Mouse (Mus musculus) adrenal gland, adult 10 weeks (tissue): ENCODE measurements around the gene Trmt13. TPM values are rescaled to one million over a fixed set of nuclear protein-coding genes. Genes with fewer than 3 reads are reported as not detected.

Source experiments
- polyA plus RNA-seq: library from polyadenylated mRNA; stranded (reverse); fragments of 350-450 nt; fragmentation: Illumina TruSeq; extraction: RNeasy Lipid Tissue Mini Kit (QIAGEN cat#74804); gene quantifications from one replicate; pipeline ENCODE4 v1.2.3, GENCODE M21; 2014; ENCODE audit warnings: low read depth, low replicate concordance

The Trmt13 gene
- polyA plus RNA-seq, result 26.8 TPM

DNA sequence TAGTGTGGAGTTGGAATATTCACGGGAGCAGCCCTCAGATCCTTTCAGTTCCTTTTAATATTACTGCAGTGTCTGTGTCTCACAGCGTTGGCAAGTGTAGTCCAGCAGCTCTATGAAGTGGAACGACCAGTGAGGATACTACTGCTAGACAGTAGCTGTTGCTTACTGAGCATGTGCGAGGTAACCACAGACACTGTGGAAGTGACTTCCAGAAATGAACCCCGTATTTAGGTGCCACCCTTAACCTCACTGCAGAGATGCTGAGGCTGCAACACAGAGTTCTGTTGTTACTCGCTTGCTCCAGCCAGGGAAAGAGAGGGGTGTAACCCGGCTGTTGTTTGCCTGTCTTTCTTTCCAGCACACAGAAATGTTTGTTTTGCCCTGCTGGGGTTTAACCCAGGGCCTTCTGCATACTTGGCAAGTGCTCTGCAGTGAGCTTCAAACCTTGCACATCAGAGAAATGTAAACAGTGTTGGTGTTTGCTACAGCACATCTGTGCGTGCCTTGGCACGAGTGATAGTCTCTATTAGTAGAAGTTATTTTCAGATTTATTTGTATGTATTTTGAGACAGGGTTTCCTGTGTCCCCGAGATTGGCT, at the start of gene Trmt13:
TSS of gene Trmt13 (minus strand) at position 293 of the 598 bp plus-strand sequence.

DNA sequence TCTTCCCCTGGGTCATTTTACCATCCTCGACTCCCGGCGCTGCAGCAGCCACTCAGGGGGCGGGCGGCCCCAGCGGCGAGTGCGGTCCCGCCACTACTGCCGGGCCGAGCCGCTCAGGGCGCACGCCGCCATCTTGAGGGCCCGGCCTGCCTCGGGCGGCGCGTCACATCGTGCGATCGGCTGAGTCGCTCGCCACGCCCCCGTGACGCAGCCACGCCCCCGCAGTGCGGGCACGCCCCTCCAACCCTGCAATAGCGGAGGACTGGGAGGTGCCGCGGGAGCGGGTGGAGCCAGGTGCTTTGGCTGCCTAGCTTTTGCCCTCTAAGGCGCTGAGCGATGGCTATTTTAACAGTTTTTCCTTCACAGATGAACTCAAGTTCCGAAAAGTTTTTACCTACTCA, 48.1 kb upstream of the Trmt13 start, which contains the start of gene Mfsd14a:
TSS of gene Mfsd14a (minus strand) at position 215 of the 401 bp plus-strand sequence.

DNA sequence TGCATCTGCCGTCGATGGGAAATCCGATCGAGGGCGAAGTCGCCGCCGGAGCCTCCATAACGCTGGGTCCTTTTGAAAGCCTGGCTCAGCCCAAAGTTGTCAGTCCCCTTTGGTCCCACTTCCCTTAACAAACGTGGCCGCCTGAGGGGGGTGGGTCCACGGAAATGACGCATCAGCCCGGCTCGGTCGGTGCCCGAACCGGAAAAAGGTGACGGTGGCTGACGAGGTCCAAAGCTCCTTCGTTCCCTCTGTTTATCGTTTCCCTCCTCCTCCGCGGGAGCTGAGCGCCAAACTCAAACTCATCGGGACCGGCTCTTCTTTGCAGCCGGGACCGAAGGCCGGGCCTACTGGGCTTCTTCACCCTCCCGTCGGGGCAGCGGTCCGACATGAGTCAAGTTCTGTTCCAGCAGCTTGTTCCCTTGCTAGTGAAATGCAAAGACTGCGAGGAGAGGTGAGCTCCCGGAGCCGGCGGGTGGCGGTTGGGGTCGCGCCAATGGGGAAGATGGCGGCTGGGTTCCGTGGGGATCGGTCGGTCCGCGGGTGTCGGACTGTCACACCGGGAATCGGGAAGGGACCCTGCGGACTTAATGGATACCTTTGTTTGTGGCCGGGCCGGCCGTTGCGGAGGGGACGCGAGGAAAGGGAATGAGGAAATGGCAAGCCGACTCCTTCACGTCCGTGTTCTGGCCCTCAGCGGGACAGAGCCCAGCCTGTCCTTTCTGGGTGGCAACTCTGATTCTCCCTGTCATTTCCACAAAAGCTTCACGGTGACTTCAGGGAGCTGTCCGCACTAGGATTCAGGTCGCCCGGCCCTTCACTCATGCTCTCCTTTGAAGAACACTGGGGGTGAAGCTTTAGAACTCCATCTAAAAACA, 19.4 kb downstream of the Trmt13 start, which contains the start of gene Sass6:
TSS of gene Sass6 (plus strand) at position 255 of the 875 bp plus-strand sequence.

DNA sequence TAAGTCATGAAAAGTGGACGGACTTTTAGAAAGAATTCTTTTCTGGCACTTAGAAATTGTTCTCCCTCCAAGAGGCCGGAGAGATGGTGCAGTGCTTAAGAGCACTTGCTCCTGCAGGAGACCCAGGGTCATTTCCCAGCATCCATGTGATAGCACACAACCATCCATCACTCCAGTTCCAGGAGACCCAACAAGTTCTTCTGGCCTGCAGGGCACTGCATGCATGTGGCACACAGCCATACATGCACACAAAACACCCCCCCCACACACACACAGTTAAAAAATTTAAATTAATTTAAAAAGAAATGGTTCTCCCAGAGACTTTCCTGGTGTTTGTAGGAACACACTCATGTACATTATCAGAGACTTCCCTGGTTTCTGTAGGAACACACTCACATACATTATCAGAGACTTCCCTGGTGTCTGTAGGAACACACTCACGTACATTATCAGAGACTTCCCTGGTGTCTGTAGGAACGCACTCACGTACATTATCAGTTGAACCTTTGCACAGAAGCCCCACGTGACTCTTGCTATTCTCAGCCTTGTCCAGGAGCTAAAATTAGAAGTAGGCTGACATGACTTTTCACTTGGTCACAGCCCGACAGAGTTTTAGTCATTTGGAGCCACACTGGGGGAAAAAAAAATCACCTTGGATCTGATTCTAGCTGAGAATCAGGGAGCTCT, 51.8 kb downstream of the Trmt13 start, which contains the start of gene Lrrc39:
TSS of gene Lrrc39 (plus strand) at position 566 of the 687 bp plus-strand sequence.

Other genes with a start within 250 kb of the Trmt13 start
- gene Cdc14a, start 190.6 kb downstream of the Trmt13 start, polyA plus RNA-seq, result 19.6 TPM
- 71.4 TPM for gene Rtca, start 106.4 kb downstream of the Trmt13 start, polyA plus RNA-seq
- gene Dbt, start 101.5 kb downstream of the Trmt13 start, polyA plus RNA-seq, result 153 TPM
- 6.5 TPM for gene Lrrc39, start 51.6 kb downstream of the Trmt13 start, polyA plus RNA-seq
- gene Sass6, start 19.6 kb downstream of the Trmt13 start, polyA plus RNA-seq, result 8.3 TPM
- gene Mfsd14a, start 48.1 kb upstream of the Trmt13 start, polyA plus RNA-seq, result 136 TPM
- gene Gm43191, start 66.7 kb upstream of the Trmt13 start, polyA plus RNA-seq, result not detected
- gene Slc35a3, start 98.2 kb upstream of the Trmt13 start, polyA plus RNA-seq, result 81.7 TPM
- 76.0 TPM for gene Agl, start 193.6 kb upstream of the Trmt13 start, polyA plus RNA-seq
- gene Frrs1, start 244.9 kb upstream of the Trmt13 start, polyA plus RNA-seq, result 14.7 TPM